Comparison of ENCODE assay signal across 16 mouse cellular contexts in the genomic region with DNA sequence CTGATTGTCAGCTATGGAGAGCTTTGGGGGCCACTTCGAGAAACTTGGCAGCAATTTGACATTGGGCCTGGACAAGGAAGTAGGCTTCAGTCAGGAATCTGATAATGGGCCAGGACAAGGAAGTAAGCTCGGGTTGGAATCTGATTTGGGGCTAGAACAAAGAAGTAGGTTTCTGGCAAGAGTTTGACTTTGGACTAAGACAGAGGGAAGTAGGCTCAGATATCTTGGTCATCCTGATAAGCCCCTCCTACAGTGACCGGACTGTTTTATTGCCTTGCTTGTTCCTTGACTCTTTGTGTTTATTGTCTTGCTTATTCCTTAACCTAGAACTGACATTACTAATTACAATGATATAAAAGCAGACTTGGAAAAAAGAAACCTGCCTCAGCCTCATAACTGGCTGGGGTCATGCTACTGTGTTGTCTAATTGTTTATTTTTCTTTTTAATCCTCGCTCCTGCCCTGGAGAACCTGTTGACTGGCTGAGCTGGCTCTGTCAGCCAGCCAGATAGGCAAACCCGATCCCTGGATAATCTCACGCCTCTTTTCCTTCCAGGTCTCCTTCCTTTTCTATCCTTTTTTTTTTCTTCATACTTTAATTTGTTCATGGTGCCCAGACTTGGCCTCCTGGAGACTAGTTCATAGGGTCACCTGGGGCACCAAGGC.
"Had no signal": no experiment of that assay in that cellular context is flagged by ENCODE, and none has a peak within 500 bp of the region (broad histone marks: within the 10 kb centered on the region; RNA-seq: fewer than 3 reads in every experiment).

No protein-coding gene starts in this region.

- H3K36me3 ChIP-seq: kidney, embryonic 15.5 days; limb, embryonic 15.5 days; neural tube, embryonic 13.5 days had no signal

- DNase-seq: kidney, adult 2 months; kidney, postnatal 14 days; layer of hippocampus, adult 9-11 months; layer of hippocampus, postnatal 36 days; lung, adult 18-20 months; lung, postnatal 4 days; retina, postnatal 1 day; right cerebral cortex, postnatal 4 days; thymus, postnatal 25 days had no signal

- H3K27me3 ChIP-seq: kidney, embryonic 15.5 days; limb, embryonic 15.5 days; neural tube, embryonic 13.5 days had no signal

- H3K27ac ChIP-seq: kidney, embryonic 15.5 days; limb, embryonic 15.5 days; liver, embryonic 14.5 days; neural tube, embryonic 13.5 days had no signal

- H3K4me2 ChIP-seq: kidney, embryonic 15.5 days; limb, embryonic 15.5 days; midbrain, embryonic 11.5 days; neural tube, embryonic 13.5 days had no signal

- ATAC-seq: midbrain, embryonic 16.5 days had no signal

- H3K4me3 ChIP-seq: kidney, embryonic 15.5 days; limb, embryonic 15.5 days; megakaryocyte, embryonic 14.5 days; neural tube, embryonic 13.5 days had no signal

- H3K9ac ChIP-seq: kidney, embryonic 15.5 days; limb, embryonic 15.5 days; liver, embryonic 14.5 days; neural tube, embryonic 13.5 days had no signal

- H3K9me3 ChIP-seq: kidney, embryonic 15.5 days; limb, embryonic 15.5 days; neural tube, embryonic 13.5 days had no signal

- H3K4me1 ChIP-seq: kidney, embryonic 15.5 days; limb, embryonic 15.5 days; neural tube, embryonic 13.5 days had no signal
